Mouse (Mus musculus): ENCODE results near the gene Smarcc1. TPM values are rescaled to one million over a fixed set of nuclear protein-coding genes. Genes with fewer than 3 reads are reported as not detected.

Gene Smarcc1
- total RNA-seq, 2 experiments from 2014 or later = 54.6 to 65.9 TPM

DNA sequence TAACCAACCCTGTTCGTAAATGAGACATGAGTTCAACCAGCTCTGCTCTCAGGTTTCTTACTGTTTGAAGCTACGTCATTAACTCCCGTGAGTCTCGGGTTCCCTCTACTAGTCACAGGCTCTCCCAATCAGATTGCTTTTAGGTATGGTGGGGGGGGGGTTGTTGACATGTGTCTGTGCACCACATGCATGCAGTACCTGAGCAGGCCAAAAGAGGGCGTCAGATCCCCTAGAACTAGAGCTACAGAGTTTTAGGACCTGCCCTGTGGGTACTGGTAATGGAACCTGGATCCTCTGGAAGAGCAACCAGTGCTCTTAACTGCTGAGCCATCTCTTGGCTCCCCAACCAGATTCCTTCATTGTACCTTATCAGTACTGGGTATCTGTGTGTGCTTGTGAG is 158.4 kb downstream of the Smarcc1 start:
- DNase-seq (ENCODE audit: extremely low spot score in 1 of 2, low spot score in 1 of 2) = no peak

DNA sequence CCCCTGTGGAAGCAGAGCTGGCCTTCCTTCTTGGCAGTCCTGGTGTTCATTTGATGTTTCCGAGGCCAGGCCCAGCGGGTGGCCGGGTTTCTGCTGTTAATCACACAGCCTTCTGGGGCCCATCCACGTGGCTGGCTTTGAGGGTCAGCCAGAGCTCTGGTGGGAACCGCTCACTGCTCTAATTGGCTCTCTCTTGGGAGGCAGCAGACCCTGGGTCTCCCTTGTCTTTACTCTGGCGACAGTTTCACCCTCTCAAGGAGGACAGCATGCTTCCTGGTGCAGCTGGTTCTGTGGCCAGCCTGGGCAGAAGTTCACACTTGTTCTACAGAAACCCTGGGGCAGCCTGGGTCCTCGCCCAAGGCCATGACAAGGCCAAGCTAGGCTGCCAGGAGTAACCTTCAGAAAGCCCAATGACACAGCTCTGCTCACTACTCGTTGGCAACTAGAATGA is 159.9 kb downstream of the Smarcc1 start:
- peak in 1 of 2 experiments; percentile 40 for DNase-seq (ENCODE audit: extremely low spot score in 1 of 2, low spot score in 1 of 2)

DNA sequence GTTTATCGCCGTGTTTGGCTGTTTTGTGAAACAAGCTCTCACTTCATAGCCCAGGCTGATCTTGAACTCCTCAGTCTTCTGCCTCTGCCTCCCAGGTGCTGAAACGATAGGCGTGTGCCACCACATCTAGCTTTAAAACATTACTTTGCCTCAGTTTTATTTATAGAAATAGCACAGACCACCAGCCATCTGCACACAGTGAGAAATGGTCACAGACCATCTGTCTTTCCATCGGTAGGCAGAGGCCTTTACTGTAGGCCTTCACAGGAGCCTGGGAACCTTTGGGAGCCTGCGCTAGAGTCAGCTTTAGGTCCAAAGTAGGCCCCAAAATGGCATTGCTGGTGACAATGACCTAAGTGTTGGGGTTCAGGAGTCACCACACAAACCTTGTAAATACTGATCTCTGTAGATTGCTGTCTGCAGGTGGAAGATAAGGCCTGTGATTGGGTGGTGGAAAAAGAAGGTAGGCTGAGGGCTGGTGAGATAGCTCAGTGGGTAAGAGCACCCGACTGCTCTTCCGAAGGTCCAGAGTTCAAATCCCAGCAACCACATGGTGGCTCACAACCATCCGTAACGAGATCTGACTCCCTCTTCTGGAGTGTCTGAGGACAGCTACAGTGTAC is 166.7 kb downstream of the Smarcc1 start:
- no peak for DNase-seq (ENCODE audit: extremely low spot score in 1 of 2, low spot score in 1 of 2)

DNA sequence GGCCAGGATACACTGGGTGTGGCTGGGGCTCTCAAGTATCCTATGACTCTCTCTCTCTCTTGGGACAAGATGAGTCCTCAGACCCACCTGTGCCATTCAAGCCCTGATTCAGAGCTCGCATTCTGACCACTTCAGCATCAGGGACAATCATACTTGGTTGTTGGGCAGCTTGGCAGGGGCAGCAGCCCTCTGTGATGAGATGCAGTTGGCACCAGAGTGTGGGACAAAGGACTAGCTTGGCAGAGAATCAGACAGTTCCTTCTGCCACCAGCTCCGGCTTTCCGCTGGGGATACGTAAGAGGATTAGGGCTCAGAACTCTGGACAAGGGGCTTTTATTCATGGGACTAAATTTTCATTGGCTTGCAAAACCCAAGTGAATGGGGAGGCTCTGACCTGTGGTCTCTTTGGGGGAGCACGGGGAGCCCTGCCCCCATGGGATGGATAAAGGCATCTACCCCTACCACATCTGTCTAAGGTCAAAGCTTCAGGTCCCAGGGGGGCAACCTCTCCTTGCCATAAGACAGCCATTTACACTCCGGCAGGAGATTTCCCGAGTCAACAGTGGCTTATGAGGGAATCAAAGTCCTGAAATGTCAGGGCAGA is 169.9 kb downstream of the Smarcc1 start:
- DNase-seq (ENCODE audit: extremely low spot score in 1 of 2, low spot score in 1 of 2) = peak in 1 of 2 experiments; percentile 36

Small RNA genes within 50 kb of the gene (microRNA-seq; reads per million reads assigned to microRNA genes)
- 38.6 to 57.7 reads per million in 2 experiments for gene Mir6236

Other genes with a start within 250 kb of the Smarcc1 start
- 1 to 10 TPM; 4.3 to 5.6 TPM for gene Cdc25a, start 242.1 kb upstream of the Smarcc1 start, total RNA-seq (2021)
- gene Map4, start 186.2 kb upstream of the Smarcc1 start, total RNA-seq (2021) = 100 to 1,000 TPM; 580 to 618 TPM
- gene Dhx30, start 122 bp downstream of the Smarcc1 start, total RNA-seq (2021) = 100 to 1,000 TPM; 161 to 170 TPM
- gene Cspg5, start 126.1 kb downstream of the Smarcc1 start, total RNA-seq (2021) = 100 to 1,000 TPM; 307 to 311 TPM
- 10 to 100 TPM; 11.3 to 14.1 TPM for gene Elp6, start 187.5 kb downstream of the Smarcc1 start, total RNA-seq (2021)
- gene Scap, start 215.6 kb downstream of the Smarcc1 start, total RNA-seq (2021) = 100 to 1,000 TPM in 1 of 2 experiments, 10 to 100 TPM in 1; 95.5 to 102 TPM

Data from layer of hippocampus, postnatal 25 days (tissue).